Mouse (Mus musculus): ENCODE results near the gene Cyp11a1.

The Cyp11a1 gene

GRCm38 (mm10) chr9:58009015-58009362, 2.8 kb downstream of the Cyp11a1 start:
- peak; percentile 83 for DNase-seq (ENCODE audit: low spot score)

- no peak for DNase-seq (ENCODE audit: low spot score)
Measured at GRCm38 (mm10) chr9:58009588-58009987, 3.4 kb downstream of the Cyp11a1 start.

GRCm38 (mm10) chr9:58011027-58011426, 4.8 kb downstream of the Cyp11a1 start:
- DNase-seq (ENCODE audit: low spot score) = no peak

- no peak for DNase-seq (ENCODE audit: low spot score)
Measured at GRCm38 (mm10) chr9:58011552-58011951, 5.3 kb downstream of the Cyp11a1 start.

DNA sequence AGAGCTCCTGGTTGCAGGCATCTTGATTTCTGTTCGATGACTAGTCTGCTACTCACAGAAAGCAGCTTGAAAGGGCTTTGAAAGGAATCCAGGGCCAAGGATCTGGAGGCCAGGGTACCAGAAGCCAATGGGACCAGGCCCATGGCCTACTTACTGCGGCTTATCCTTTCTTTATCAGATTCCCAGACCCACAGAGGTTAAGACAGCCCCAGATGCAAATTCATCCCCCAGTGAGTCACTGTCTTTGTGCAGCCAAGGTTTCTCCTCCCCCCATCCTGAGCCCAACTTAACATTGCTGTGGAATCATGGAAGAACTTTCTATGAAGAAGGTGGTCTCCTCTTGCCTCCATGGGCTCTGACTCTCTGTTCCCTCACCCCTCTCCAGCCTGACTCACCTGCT, 6.3 kb downstream of the Cyp11a1 start:
- no peak for DNase-seq (ENCODE audit: low spot score)

- no peak for DNase-seq (ENCODE audit: low spot score)
Measured at GRCm38 (mm10) chr9:58012935-58013334, 6.7 kb downstream of the Cyp11a1 start.

- DNase-seq (ENCODE audit: low spot score) = no peak
Measured at GRCm38 (mm10) chr9:58014393-58015160, 8.4 kb downstream of the Cyp11a1 start.

- no peak for DNase-seq (ENCODE audit: low spot score)
Measured at GRCm38 (mm10) chr9:58015856-58016255, 9.6 kb downstream of the Cyp11a1 start.

DNA sequence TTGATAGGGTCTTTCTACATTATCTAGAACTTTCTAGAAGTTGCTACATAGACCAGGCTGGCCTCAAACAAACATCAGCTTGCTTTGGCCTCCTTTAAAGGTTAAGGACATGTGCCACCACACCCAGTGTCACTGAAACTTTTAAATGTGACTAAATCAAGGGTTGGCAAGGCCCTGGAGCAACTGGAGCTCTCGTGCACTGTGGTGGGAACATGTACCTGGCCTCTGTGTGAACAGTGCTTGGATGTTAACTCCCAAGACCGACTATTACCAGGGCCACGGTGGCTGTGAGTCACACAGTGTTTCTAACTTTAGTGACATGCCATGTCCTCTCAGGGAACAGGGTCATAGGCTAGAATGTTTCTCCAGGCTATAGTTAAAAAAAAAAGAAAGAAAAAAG, 10.8 kb downstream of the Cyp11a1 start:
- no peak for DNase-seq (ENCODE audit: low spot score)

- no peak for DNase-seq (ENCODE audit: low spot score)
Measured at GRCm38 (mm10) chr9:58018385-58018784, 12.2 kb downstream of the Cyp11a1 start.

DNA sequence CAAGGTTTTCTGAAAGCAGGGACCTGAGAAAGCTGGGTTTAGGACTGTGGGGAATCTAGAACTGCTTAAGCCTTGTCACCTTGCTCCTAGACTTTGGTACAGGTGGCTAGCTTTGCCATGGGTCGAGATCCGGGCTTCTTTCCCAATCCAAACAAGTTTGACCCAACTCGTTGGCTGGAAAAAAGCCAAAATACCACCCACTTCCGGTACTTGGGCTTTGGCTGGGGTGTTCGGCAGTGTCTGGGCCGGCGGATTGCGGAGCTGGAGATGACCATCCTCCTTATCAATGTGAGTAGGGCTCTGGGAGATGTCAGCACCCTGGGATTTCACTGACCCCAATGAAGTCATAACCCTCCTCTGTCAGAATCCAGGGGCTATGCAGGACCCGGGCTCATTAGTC, 19.8 kb downstream of the Cyp11a1 start:
- DNase-seq (ENCODE audit: low spot score) = no peak

DNA sequence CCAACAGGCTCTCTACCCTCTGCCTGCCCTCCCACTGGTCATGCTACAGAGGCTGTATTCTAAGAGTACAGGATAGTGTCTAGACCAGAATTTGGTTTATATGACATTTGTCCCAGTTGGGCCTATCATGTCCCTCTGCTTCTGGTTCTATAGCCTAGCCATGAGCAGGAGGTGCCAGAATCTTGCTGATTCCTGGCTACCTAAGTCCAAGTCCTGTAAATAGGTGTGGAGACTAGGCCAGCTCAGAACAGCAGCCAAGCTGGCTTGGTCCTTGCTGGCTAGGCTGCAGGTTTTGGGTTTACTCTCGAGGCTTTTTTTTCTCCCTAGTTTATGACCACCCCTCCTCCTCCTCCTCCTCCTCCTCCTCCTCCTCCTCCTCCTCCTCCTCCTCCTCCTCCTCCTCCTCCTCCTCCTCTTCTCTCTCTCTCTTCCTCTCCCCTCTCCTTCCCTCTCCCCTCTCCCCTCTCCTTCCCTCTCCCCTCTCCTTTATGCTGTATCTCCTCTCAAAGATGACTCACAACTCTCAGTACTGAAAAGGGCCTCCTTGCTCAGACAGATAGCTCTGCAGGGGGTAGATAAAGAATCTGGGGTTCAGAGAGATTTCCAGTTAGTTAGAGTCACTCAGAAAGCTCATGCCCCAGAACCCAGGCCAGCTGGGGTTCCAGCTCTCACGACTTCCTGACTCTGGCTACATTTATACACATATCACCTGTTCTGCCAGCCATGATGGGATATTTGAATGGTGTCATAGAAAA, 21.4 kb downstream of the Cyp11a1 start:
- DNase-seq (ENCODE audit: low spot score) = no peak

DNA sequence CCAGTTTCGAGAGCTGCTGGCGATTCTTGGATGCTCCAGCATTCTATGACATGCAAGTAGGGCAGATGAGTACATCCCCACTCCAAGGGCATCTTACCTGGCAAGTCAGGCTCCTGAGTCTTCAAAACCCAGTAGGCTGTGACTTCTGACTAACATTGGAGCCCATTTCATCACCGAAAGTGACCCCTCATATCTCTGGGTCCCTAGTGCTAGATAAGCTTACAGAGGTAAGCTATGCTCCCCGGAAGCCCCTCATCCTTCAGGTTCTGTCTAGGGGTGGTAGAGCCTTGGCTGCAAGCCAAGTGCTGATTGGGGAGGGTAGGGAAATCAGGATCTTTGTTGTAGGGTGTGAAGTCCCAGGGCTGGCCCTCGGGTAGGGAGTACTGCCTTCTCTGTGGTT, 22.6 kb downstream of the Cyp11a1 start:
- DNase-seq (ENCODE audit: low spot score) = no peak

DNA sequence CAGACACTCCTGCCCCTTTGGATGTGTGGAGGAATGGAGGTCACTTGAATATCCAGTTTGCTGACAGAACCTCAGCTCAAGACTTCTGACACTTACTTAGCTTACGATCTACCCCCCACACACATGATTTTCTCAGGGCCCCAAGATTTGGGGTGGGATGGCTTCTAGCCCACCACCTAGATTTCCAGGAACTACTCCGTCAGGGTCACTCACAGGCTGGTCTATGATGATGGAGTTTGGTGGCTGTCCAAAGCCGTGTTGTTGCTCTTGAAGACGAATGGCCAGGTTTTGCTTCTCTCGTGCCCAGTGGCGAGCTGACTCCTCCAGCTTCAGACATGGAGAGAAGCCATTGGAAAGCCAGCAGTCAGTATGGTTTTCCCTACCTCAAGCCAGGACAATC, 23.4 kb downstream of the Cyp11a1 start:
- no peak for DNase-seq (ENCODE audit: low spot score)

DNA sequence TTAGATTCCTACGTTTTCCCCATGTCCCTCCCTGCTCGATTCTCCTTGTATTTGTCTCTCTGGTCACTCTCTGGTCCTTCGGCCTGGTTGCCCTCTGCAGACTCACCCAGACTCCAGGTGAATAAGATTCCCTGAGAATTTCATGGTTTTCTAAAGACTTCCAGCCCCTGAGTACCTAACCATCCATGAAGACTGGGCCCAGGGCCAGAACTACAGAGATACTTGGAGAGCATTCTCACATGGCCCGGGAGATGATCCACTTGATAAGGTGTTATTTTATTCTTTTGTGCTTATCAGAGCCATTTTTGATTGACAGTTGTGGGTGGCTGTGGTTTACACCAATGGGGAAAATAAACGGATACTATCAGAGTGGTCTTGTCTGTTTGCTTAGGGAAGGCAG, 25.7 kb downstream of the Cyp11a1 start:
- no peak for DNase-seq (ENCODE audit: low spot score)

- no peak for DNase-seq (ENCODE audit: low spot score)
Measured at GRCm38 (mm10) chr9:58035519-58035918, 29.3 kb downstream of the Cyp11a1 start.

GRCm38 (mm10) chr9:58035951-58036698, 29.9 kb downstream of the Cyp11a1 start:
- DNase-seq (ENCODE audit: low spot score) = no peak

DNA sequence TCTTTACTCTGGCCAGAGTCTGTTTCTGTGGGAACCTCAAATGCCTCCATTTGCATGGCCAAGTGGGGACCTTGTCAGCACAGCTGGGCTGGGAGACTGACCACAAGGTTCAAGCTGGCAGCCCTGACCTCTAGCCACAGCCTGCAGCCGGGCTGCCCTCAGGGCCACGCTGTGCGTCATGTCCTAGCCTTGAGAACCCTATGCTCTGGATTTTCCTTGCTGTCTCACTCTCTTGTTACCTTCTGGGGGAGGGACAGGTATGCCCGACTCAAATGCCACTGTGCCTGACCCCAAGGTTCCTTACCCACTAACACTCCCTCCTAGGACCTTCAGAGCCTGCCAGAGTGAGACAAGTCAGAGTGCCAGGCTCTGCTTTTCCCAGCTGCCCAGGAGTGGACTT, 30.8 kb downstream of the Cyp11a1 start:
- no peak for DNase-seq (ENCODE audit: low spot score)

GRCm38 (mm10) chr9:58038500-58039168, 32.4 kb downstream of the Cyp11a1 start:
- peak; percentile 51 for DNase-seq (ENCODE audit: low spot score)

DNA sequence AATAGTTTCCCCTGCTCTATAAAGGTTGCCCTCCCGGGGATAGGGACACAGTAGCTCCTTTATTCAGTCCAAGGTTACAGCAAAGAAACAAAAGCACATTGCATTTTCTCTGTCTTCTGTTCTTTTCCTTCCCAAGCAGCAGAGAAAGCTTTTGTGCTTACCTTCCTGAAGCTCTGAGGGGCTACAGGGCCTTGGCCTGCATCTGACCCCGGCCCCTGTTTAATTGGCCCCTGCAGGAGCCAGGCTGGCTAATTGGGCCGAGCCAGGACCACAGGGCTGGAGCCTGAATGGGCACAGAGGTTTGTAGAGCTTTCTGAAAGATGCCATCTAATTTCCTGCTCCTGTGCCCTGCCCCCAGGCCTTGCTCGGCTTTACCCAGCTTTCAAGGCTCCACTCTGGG, 34.8 kb downstream of the Cyp11a1 start:
- DNase-seq (ENCODE audit: low spot score) = no peak

- DNase-seq (ENCODE audit: low spot score) = no peak
Measured at GRCm38 (mm10) chr9:58042391-58042790, 36.2 kb downstream of the Cyp11a1 start.

DNA sequence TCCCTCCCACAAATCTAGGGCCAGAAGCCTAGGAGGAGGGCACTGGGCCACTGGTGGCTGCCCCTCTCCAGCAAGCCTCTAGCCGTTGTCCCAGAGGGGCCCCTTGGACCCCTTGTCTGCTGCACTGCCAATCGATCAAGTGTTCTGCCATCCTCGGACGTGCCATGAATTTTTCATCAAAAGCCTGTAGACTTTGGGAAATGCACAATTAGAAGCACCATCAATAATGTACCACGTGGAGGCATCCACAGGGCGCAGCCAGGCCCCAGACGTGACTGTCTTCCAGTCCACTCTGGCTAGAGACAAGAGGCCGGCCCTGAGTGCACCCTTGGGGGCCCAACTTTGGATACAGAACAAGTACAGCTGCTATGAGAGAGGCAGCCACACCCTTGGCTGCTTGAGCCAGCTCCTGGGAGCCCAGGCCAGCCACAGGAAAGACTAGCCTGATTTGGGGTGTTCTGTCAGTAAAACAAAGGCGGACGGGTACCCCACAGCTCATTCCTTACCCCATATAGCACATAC, 37.3 kb downstream of the Cyp11a1 start:
- DNase-seq (ENCODE audit: low spot score) = peak; percentile 54

Measured in testis, postnatal 14 days (tissue).